Mouse (Mus musculus) olfactory bulb, adult 2 months (tissue): ENCODE results near the gene Rbms1.

ENCODE experiments used
- CTCF ChIP-seq: fragments of 200-500 bp; IDR thresholded peaks from 2 replicates; pipeline ENCODE4 v1.5.1; 2012; ENCODE audit warnings: low read depth, mild to moderate bottlenecking, low read length, moderate library complexity; ENCODE audit not compliant: insufficient read depth
- POLR2A ChIP-seq: fragments of 200-500 bp; IDR thresholded peaks from 2 replicates; pipeline ENCODE4 v1.6.1; 2012; ENCODE audit warnings: mild to moderate bottlenecking, low read depth, low read length, moderate library complexity; ENCODE audit not compliant: insufficient read depth

- no peak for TF ChIP-seq POLR2A
- no peak for TF ChIP-seq CTCF
Observed at GRCm38 (mm10) chr2:60842976-60843375, 120.0 kb downstream of the Rbms1 start.
